Comparison of ENCODE assay signal across 8 mouse cellular contexts in the genomic region with DNA sequence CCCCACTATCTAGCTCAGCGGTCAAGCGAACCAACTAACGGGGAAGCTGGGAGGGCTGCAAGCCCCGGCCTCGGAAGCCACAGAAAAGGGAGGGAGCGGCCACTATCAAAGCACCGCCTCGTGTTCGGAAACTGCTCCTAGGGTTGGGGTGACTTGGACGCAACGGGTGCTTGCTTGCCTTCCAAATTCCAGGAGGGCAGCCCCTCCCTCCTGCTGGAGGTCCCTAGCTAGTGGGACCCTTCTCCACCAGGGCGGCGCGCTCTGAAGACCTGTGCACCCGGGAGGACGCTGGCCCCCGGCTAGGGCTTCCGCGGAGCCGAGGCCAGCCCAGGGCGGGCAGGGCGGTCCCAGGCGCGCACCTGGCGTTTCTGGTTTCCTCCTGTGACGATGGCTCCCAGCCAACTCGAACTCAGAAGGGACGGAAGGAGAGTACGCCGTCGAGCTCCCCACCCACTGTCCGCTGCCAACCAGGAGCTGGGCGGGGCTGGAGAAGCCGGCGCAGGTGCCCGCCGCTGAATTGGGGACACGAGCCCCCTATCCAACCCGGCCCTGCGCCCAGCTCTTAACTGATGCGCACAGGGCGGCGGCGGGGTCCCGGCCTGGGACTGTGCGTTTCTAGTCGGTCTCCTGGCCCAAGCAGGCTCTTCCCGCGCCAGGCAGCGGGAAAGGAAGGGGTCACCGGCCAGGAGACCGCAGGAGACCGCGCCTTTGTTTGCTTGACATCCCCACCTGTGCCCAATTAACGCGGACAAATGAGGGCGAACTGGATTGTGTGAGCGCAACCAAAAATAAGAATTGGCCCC. TPM values are rescaled to one million over a fixed set of nuclear protein-coding genes. Genes with fewer than 3 reads are reported as not detected.
DNase-seq lines count a peak whose midpoint lies in the region; ATAC-seq and TF ChIP-seq lines count a peak whose summit lies in the region.

No protein-coding gene starts in this region.

- peak overlapping the region; percentile 40 for H3K4me3 ChIP-seq in left cerebral cortex, adult 2 months
- H3K4me3 ChIP-seq in embryonic facial prominence, embryonic 12.5 days: peak overlapping the region; percentile 39
- peak overlapping the region; percentile 56 for H3K4me3 ChIP-seq in hindbrain, embryonic 10.5 days
- peak overlapping the region; percentile 48 for H3K4me3 ChIP-seq in limb, embryonic 13.5 days
- peak overlapping the region; percentile 34 for H3K4me3 ChIP-seq in midbrain, embryonic 12.5 days

- peak overlapping the region; percentile 84 for H3K4me2 ChIP-seq in embryonic facial prominence, embryonic 12.5 days (replicated peaks)
- H3K4me2 ChIP-seq in limb, embryonic 13.5 days (replicated peaks): peak overlapping the region; percentile 88
- H3K4me2 ChIP-seq in midbrain, embryonic 12.5 days (replicated peaks): peak overlapping the region; percentile 55

- under 1% methylated on average over 55 of the region's 58 CpGs for WGBS in embryonic facial prominence, embryonic 12.5 days
- WGBS in hindbrain, embryonic 10.5 days: under 1% methylated on average over 58 of the region's 58 CpGs
- WGBS in limb, embryonic 13.5 days: under 1% methylated on average over 57 of the region's 58 CpGs
- under 1% methylated on average over 58 of the region's 58 CpGs for WGBS in midbrain, embryonic 12.5 days

- peaks cover 23% of the 10 kb centered on the region for H3K4me1 ChIP-seq in embryonic facial prominence, embryonic 12.5 days
- H3K4me1 ChIP-seq in hindbrain, embryonic 10.5 days (replicated peaks): peaks cover 22% of the 10 kb centered on the region
- H3K4me1 ChIP-seq in limb, embryonic 13.5 days: peaks cover 28% of the 10 kb centered on the region
- H3K4me1 ChIP-seq in midbrain, embryonic 12.5 days: peaks cover 13% of the 10 kb centered on the region

- TF ChIP-seq CTCF in left cerebral cortex, adult 2 months (IDR thresholded peaks at IDR 0.05): no peak; the same call in 1 of the 2 replicates

- H3K27me3 ChIP-seq in embryonic facial prominence, embryonic 12.5 days: peaks cover 12% of the 10 kb centered on the region
- H3K27me3 ChIP-seq in hindbrain, embryonic 10.5 days (ENCODE audit: insufficient read depth, poor library complexity, severe bottlenecking): peaks cover 43% of the 10 kb centered on the region
- peaks cover 13% of the 10 kb centered on the region for H3K27me3 ChIP-seq in limb, embryonic 13.5 days
- peaks cover 32% of the 10 kb centered on the region for H3K27me3 ChIP-seq in midbrain, embryonic 12.5 days
- H3K27me3 ChIP-seq in splenic B cell, adult 2 months (ENCODE audit: control insufficient read depth, insufficient read depth, low read length, poor library complexity, severe bottlenecking): no peaks in the 10 kb centered on the region

- peak; percentile 74 for ATAC-seq in embryonic facial prominence, embryonic 12.5 days (ENCODE audit: insufficient number of reproducible peaks, insufficient read depth, low FRiP score, low TSS enrichment)
- peak; percentile 68 for ATAC-seq in limb, embryonic 13.5 days (ENCODE audit: low FRiP score, low read depth)
- 0 out of 2 replicates have a peak, but pooled peaks have one; percentile 47 for ATAC-seq in midbrain, embryonic 12.5 days (ENCODE audit: low FRiP score, low read depth)

- no peaks in the 10 kb centered on the region for H3K9me3 ChIP-seq in embryonic facial prominence, embryonic 12.5 days
- no peaks in the 10 kb centered on the region for H3K9me3 ChIP-seq in hindbrain, embryonic 10.5 days
- no peaks in the 10 kb centered on the region for H3K9me3 ChIP-seq in limb, embryonic 13.5 days
- H3K9me3 ChIP-seq in midbrain, embryonic 12.5 days: no peaks in the 10 kb centered on the region

- no peak overlapping the region for H3K27ac ChIP-seq in left cerebral cortex, adult 2 months
- H3K27ac ChIP-seq in embryonic facial prominence, embryonic 12.5 days: no peak overlapping the region
- H3K27ac ChIP-seq in hindbrain, embryonic 10.5 days: peak overlapping the region; percentile 72
- no peak overlapping the region for H3K27ac ChIP-seq in limb, embryonic 13.5 days
- no peak overlapping the region for H3K27ac ChIP-seq in midbrain, embryonic 12.5 days (replicated peaks)

- peak overlapping the region; percentile 38; the same call in 1 of the 2 replicates for H3K9ac ChIP-seq in embryonic facial prominence, embryonic 12.5 days
- H3K9ac ChIP-seq in limb, embryonic 13.5 days: peak overlapping the region; percentile 59
- no peak overlapping the region; the same call in 1 of the 2 replicates for H3K9ac ChIP-seq in midbrain, embryonic 12.5 days (replicated peaks)

- no peaks in the 10 kb centered on the region for H3K36me3 ChIP-seq in embryonic facial prominence, embryonic 12.5 days
- no peaks in the 10 kb centered on the region for H3K36me3 ChIP-seq in hindbrain, embryonic 10.5 days
- H3K36me3 ChIP-seq in limb, embryonic 13.5 days: no peaks in the 10 kb centered on the region
- no peaks in the 10 kb centered on the region for H3K36me3 ChIP-seq in midbrain, embryonic 12.5 days
- no peaks in the 10 kb centered on the region for H3K36me3 ChIP-seq in splenic B cell, adult 2 months (ENCODE audit: control insufficient read depth, insufficient read depth, low read length, poor library complexity, severe bottlenecking)

- intact Hi-C loops in left cerebral cortex, adult 2 months (cut with DNase I): no loop called here
- intact Hi-C loops in left cerebral cortex, postnatal 25 days (cut with DNase I): no loop called here

- DNase-seq in left cerebral cortex, adult 2 months (ENCODE audit: extremely low spot score in 1 of 2, low spot score in 2 of 2): no peak
- DNase-seq in left cerebral cortex, postnatal 25 days (ENCODE audit: low spot score in 2 of 2): no peak
- peak; percentile 54 for DNase-seq in hindbrain, embryonic 10.5 days (ENCODE audit: low spot score)
- peak; percentile 65 for DNase-seq in splenic B cell, adult 2 months (ENCODE audit: low read depth, low spot score)
- DNase-seq in frontal cortex, postnatal 10 days (ENCODE audit: low spot score in 2 of 2): no peak

RNA-seq across cellular contexts. Expression of gene Ttll10, which starts 18.5 kb away (rescaled TPM):
- under 1 TPM in 1 of 2 experiments, not detected in 1; 0.79 TPM for total RNA-seq in left cerebral cortex, adult 2 months (2021)
- not detected for total RNA-seq in left cerebral cortex, postnatal 25 days (2021)
- 1.0 and 1.5 TPM in 2 replicates for polyA plus RNA-seq in embryonic facial prominence, embryonic 12.5 days (2016; fragmentation: Nextera tagmentation; extraction: Ambion mirVana)
- 0.27 and 0.30 TPM in 2 replicates for polyA plus RNA-seq in hindbrain, embryonic 10.5 days (2016; fragmentation: Nextera tagmentation; extraction: Ambion mirVana)
- 0.70 and 1.1 TPM in 2 replicates for polyA plus RNA-seq in limb, embryonic 13.5 days (2015; fragmentation: Nextera tagmentation; extraction: Ambion mirVana)
- not detected in 2 replicates for polyA plus RNA-seq in midbrain, embryonic 12.5 days (2016; fragmentation: Nextera tagmentation; extraction: Ambion mirVana)

RNA-seq across cellular contexts. Expression of gene 9430015G10Rik, which starts 32.1 kb away (rescaled TPM):
- 10 to 100 TPM; 30.7 to 34.7 TPM for total RNA-seq in left cerebral cortex, adult 2 months (2021)
- 10 to 100 TPM; 28.6 to 29.4 TPM for total RNA-seq in left cerebral cortex, postnatal 25 days (2021)
- 54.8 and 55.5 TPM in 2 replicates for polyA plus RNA-seq in embryonic facial prominence, embryonic 12.5 days (2016; fragmentation: Nextera tagmentation; extraction: Ambion mirVana)
- 62.3 and 72.7 TPM in 2 replicates for polyA plus RNA-seq in hindbrain, embryonic 10.5 days (2016; fragmentation: Nextera tagmentation; extraction: Ambion mirVana)
- polyA plus RNA-seq in limb, embryonic 13.5 days (2015; fragmentation: Nextera tagmentation; extraction: Ambion mirVana): 45.2 and 48.7 TPM in 2 replicates
- polyA plus RNA-seq in midbrain, embryonic 12.5 days (2016; fragmentation: Nextera tagmentation; extraction: Ambion mirVana): 59.8 and 60.0 TPM in 2 replicates

RNA-seq across cellular contexts. Expression of gene Tnfrsf18, which starts 51.7 kb away (rescaled TPM):
- total RNA-seq in left cerebral cortex, adult 2 months (2021): not detected
- not detected for total RNA-seq in left cerebral cortex, postnatal 25 days (2021)
- 1.9 and 2.3 TPM in 2 replicates for polyA plus RNA-seq in embryonic facial prominence, embryonic 12.5 days (2016; fragmentation: Nextera tagmentation; extraction: Ambion mirVana)
- 1.3 and 1.4 TPM in 2 replicates for polyA plus RNA-seq in hindbrain, embryonic 10.5 days (2016; fragmentation: Nextera tagmentation; extraction: Ambion mirVana)
- polyA plus RNA-seq in limb, embryonic 13.5 days (2015; fragmentation: Nextera tagmentation; extraction: Ambion mirVana): 2.8 and 2.9 TPM in 2 replicates
- 2.2 and 2.4 TPM in 2 replicates for polyA plus RNA-seq in midbrain, embryonic 12.5 days (2016; fragmentation: Nextera tagmentation; extraction: Ambion mirVana)

RNA-seq across cellular contexts. Expression of gene Rnf223, which starts 52.6 kb away (rescaled TPM):
- total RNA-seq in left cerebral cortex, adult 2 months (2021): 1 to 10 TPM in 1 of 2 experiments, under 1 TPM in 1; 0.95 to 1.3 TPM
- under 1 TPM; 0.87 to 0.94 TPM for total RNA-seq in left cerebral cortex, postnatal 25 days (2021)
- 0.43 and 0.61 TPM in 2 replicates for polyA plus RNA-seq in embryonic facial prominence, embryonic 12.5 days (2016; fragmentation: Nextera tagmentation; extraction: Ambion mirVana)
- polyA plus RNA-seq in hindbrain, embryonic 10.5 days (2016; fragmentation: Nextera tagmentation; extraction: Ambion mirVana): 0.71 and 0.75 TPM in 2 replicates
- polyA plus RNA-seq in limb, embryonic 13.5 days (2015; fragmentation: Nextera tagmentation; extraction: Ambion mirVana): 0.48 and 0.72 TPM in 2 replicates
- 1.1 and 1.2 TPM in 2 replicates for polyA plus RNA-seq in midbrain, embryonic 12.5 days (2016; fragmentation: Nextera tagmentation; extraction: Ambion mirVana)

Comparison
In these comparisons a context has a peak if more than half of its experiments do, and no peak if none do; other contexts are left out.
1. DNase-seq: peak in hindbrain, embryonic 10.5 days (single experiment) and splenic B cell, adult 2 months (single experiment); none in left cerebral cortex, adult 2 months (0 of 2), left cerebral cortex, postnatal 25 days (0 of 2) and frontal cortex, postnatal 10 days (0 of 2).
2. Peak in every context shown above with its lines, with median percentiles within 50 percentile points of each other: H3K4me3 ChIP-seq, ATAC-seq and H3K4me2 ChIP-seq.